In the genomic region with DNA sequence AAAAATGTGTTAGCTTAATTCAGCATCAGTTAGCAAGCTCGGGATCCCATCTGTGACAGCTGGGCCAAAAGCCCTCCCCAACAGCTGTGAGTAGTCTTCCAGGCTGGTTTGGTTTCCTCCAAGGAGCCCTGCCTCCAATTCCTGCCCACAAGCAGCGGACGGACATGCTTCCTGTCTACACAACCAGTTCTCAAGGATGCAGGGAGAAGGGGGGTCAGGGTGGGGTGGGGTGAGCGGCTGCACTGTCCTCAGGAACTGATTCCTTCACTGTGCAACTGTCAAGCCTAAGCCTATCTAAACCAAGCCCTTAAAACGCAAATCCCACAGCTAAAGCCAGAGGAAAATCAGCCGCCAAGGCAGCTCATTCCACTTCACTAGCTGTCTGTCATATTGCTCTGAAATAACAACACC, we compare ENCODE assay signal across 8 mouse cellular contexts. TPM values are rescaled to one million over a fixed set of nuclear protein-coding genes. Genes with fewer than 3 reads are reported as not detected.
A peak's percentile ranks its signal among the peaks of the same experiment; 100 is the strongest.
DNase-seq lines count a peak whose midpoint lies in the region; ATAC-seq and TF ChIP-seq lines count a peak whose summit lies in the region.

No protein-coding gene starts in this region.

- peak overlapping the region; percentile 88 for H3K4me3 ChIP-seq in embryonic fibroblast, embryonic 13.5 days (ENCODE audit: insufficient read depth, low read length)
- H3K4me3 ChIP-seq in heart, embryonic 16.5 days (ENCODE audit: low read length): peak overlapping the region; percentile 93
- H3K4me3 ChIP-seq in liver, embryonic 13.5 days (replicated peaks): peak overlapping the region; percentile 97
- H3K4me3 ChIP-seq in neural tube, embryonic 12.5 days: peak overlapping the region; percentile 95

- WGBS in heart, embryonic 16.5 days: 3% methylated on average over 6 of the region's 6 CpGs
- 12% methylated on average over 6 of the region's 6 CpGs for WGBS in liver, embryonic 13.5 days (ENCODE audit: insufficient replicate concordance)
- 14% methylated on average over 6 of the region's 6 CpGs for WGBS in neural tube, embryonic 12.5 days

- H3K27me3 ChIP-seq in heart, embryonic 16.5 days (ENCODE audit: control insufficient read depth, insufficient read depth, low read length): no peaks in the 10 kb centered on the region
- no peaks in the 10 kb centered on the region for H3K27me3 ChIP-seq in liver, embryonic 13.5 days
- H3K27me3 ChIP-seq in neural tube, embryonic 12.5 days (replicated peaks): no peaks in the 10 kb centered on the region

- peak overlapping the region; percentile 97 for H3K9ac ChIP-seq in heart, embryonic 16.5 days (ENCODE audit: low read length)
- peak overlapping the region; percentile 94 for H3K9ac ChIP-seq in liver, embryonic 13.5 days
- peak overlapping the region; percentile 92 for H3K9ac ChIP-seq in neural tube, embryonic 12.5 days

- H3K4me1 ChIP-seq in embryonic fibroblast, embryonic 13.5 days (ENCODE audit: control insufficient read depth, insufficient read depth, low read length): no peaks in the 10 kb centered on the region; the same call in none of the 2 replicates
- peaks cover 22% of the 10 kb centered on the region for H3K4me1 ChIP-seq in heart, embryonic 16.5 days (ENCODE audit: control insufficient read depth, insufficient read depth, low read length)
- H3K4me1 ChIP-seq in liver, embryonic 13.5 days (replicated peaks): peaks cover 54% of the 10 kb centered on the region
- H3K4me1 ChIP-seq in neural tube, embryonic 12.5 days: peaks cover 22% of the 10 kb centered on the region

- peak overlapping the region; percentile 91 for H3K4me2 ChIP-seq in heart, embryonic 16.5 days (ENCODE audit: low read depth, low read length)
- peak overlapping the region; percentile 96 for H3K4me2 ChIP-seq in liver, embryonic 13.5 days
- H3K4me2 ChIP-seq in neural tube, embryonic 12.5 days (replicated peaks): peak overlapping the region; percentile 95

- H3K27ac ChIP-seq in embryonic fibroblast, embryonic 13.5 days (ENCODE audit: insufficient read depth, low read length): peak overlapping the region; percentile 28
- H3K27ac ChIP-seq in heart, embryonic 16.5 days (ENCODE audit: low read length): peak overlapping the region; percentile 93
- H3K27ac ChIP-seq in liver, embryonic 13.5 days: peak overlapping the region; percentile 91
- H3K27ac ChIP-seq in neural tube, embryonic 12.5 days: no peak overlapping the region

- TF ChIP-seq POLR2A in embryonic fibroblast, embryonic 13.5 days (IDR thresholded peaks at IDR 0.05; ENCODE audit: low read depth, low read length): no peak; the same call in none of the 2 replicates

- DNase-seq in urinary bladder, postnatal 14 days (ENCODE audit: low spot score): peak; percentile 43
- DNase-seq in urinary bladder, postnatal 10 days (ENCODE audit: low spot score): no peak
- peak; percentile 59 to 86 for DNase-seq in kidney, postnatal 25 days
- DNase-seq in liver, embryonic 13.5 days: no peak
- DNase-seq in natural killer cell, adult 2 months (ENCODE audit: low spot score in 2 of 2): no peak

- no peaks in the 10 kb centered on the region for H3K9me3 ChIP-seq in heart, embryonic 16.5 days (replicated peaks; ENCODE audit: control insufficient read depth, low read length)
- no peaks in the 10 kb centered on the region for H3K9me3 ChIP-seq in liver, embryonic 13.5 days (replicated peaks)
- H3K9me3 ChIP-seq in neural tube, embryonic 12.5 days: no peaks in the 10 kb centered on the region

- 0 out of 2 replicates have a peak, but pooled peaks cover 5% of the 10 kb centered on the region for H3K36me3 ChIP-seq in heart, embryonic 16.5 days (ENCODE audit: control insufficient read depth, insufficient read depth)
- H3K36me3 ChIP-seq in liver, embryonic 13.5 days: 0 out of 2 replicates have a peak, but pooled peaks cover 3% of the 10 kb centered on the region
- peaks cover 9% of the 10 kb centered on the region for H3K36me3 ChIP-seq in neural tube, embryonic 12.5 days

- no peak for TF ChIP-seq CTCF in embryonic fibroblast, embryonic 13.5 days (IDR thresholded peaks at IDR 0.05; ENCODE audit: borderline replicate concordance, insufficient read depth, low read length)

- ATAC-seq in heart, embryonic 16.5 days (replicated peaks; ENCODE audit: extremely low read depth, insufficient read depth, low FRiP score): no peak
- no peak for ATAC-seq in liver, embryonic 13.5 days (ENCODE audit: low read depth)
- no peak for ATAC-seq in neural tube, embryonic 12.5 days (ENCODE audit: low FRiP score, low read depth)

RNA-seq across cellular contexts. Expression of gene Stk25, which starts 24.0 kb away (rescaled TPM):
- 100 and 115 TPM in 2 replicates for polyA plus RNA-seq in embryonic fibroblast, embryonic 13.5 days (2011; ENCODE audit: insufficient read length, low read depth, missing spikeins)
- 150 and 158 TPM in 2 replicates for polyA plus RNA-seq in heart, embryonic 16.5 days (2015; fragmentation: Nextera tagmentation; extraction: Ambion mirVana)
- polyA plus RNA-seq in liver, embryonic 13.5 days (2015; fragmentation: Nextera tagmentation; extraction: Ambion mirVana): 46.1 and 46.4 TPM in 2 replicates
- 260 and 266 TPM in 2 replicates for polyA plus RNA-seq in neural tube, embryonic 12.5 days (2016; fragmentation: Nextera tagmentation; extraction: Ambion mirVana)

RNA-seq across cellular contexts. Expression of gene Bok, which starts 51.0 kb away (rescaled TPM):
- 11.9 and 17.0 TPM in 2 replicates for polyA plus RNA-seq in embryonic fibroblast, embryonic 13.5 days (2011; ENCODE audit: insufficient read length, low read depth, missing spikeins)
- polyA plus RNA-seq in heart, embryonic 16.5 days (2015; fragmentation: Nextera tagmentation; extraction: Ambion mirVana): 41.4 and 46.4 TPM in 2 replicates
- polyA plus RNA-seq in liver, embryonic 13.5 days (2015; fragmentation: Nextera tagmentation; extraction: Ambion mirVana): 3.6 and 5.0 TPM in 2 replicates
- 41.9 and 50.8 TPM in 2 replicates for polyA plus RNA-seq in neural tube, embryonic 12.5 days (2016; fragmentation: Nextera tagmentation; extraction: Ambion mirVana)

Comparison
In these comparisons a context has a peak if more than half of its experiments do, and no peak if none do; other contexts are left out.
1. DNase-seq: peak in urinary bladder, postnatal 14 days (single experiment) and kidney, postnatal 25 days (2 of 2); none in urinary bladder, postnatal 10 days (single experiment), liver, embryonic 13.5 days (single experiment) and natural killer cell, adult 2 months (0 of 2).
2. Peak in every context shown above with its lines, with median percentiles within 50 percentile points of each other: H3K4me3 ChIP-seq, H3K4me2 ChIP-seq and H3K9ac ChIP-seq.